Mouse (Mus musculus) midbrain, embryonic 12.5 days (tissue): ENCODE data around the gene Ccl11. TPM values are rescaled to one million over a fixed set of nuclear protein-coding genes. Genes with fewer than 3 reads are reported as not detected.

Experiments used
- ATAC-seq: fragments of 200-750 bp; cut with Nextera tagmentation; 2 replicates; pipeline ENCODE4 v1.8.0; 2017; ENCODE audit warnings: low read depth, moderate TSS enrichment, moderate library complexity; ENCODE audit not compliant: low FRiP score
- H3K27ac ChIP-seq: fragments of 300-500 bp; sonication (generic); replicated peaks from 2 replicates; pipeline ENCODE4 v1.5.1; 2016; ENCODE audit warnings: mild to moderate bottlenecking
- H3K27me3 ChIP-seq: fragments of 300-500 bp; sonication (generic); 2 replicates; pipeline ENCODE4 v1.6.1; 2016; ENCODE audit warnings: mild to moderate bottlenecking
- H3K36me3 ChIP-seq: fragments of 300-500 bp; sonication (generic); 2 replicates; pipeline ENCODE4 v1.6.1; 2016
- H3K4me1 ChIP-seq: fragments of 300-500 bp; sonication (generic); 2 replicates; pipeline ENCODE4 v1.6.1; 2016
- H3K4me2 ChIP-seq: fragments of 300-500 bp; sonication (generic); replicated peaks from 2 replicates; pipeline ENCODE4 v1.6.1; 2016; ENCODE audit warnings: mild to moderate bottlenecking, moderate library complexity
- H3K4me3 ChIP-seq: fragments of 300-500 bp; sonication (generic); 2 replicates; pipeline ENCODE4 v1.5.1; 2016; ENCODE audit warnings: mild to moderate bottlenecking
- H3K9ac ChIP-seq: fragments of 300-500 bp; sonication (generic); replicated peaks from 2 replicates; pipeline ENCODE4 v1.6.1; 2016; ENCODE audit warnings: mild to moderate bottlenecking, moderate library complexity
- H3K9me3 ChIP-seq: fragments of 300-500 bp; sonication (generic); 2 replicates; pipeline ENCODE4 v1.6.1; 2016; ENCODE audit warnings: mild to moderate bottlenecking
- WGBS: fragments of 180-500 bp; shearing (Covaris S2); methylation state at CpG from one replicate; pipeline ENCODE4 v1.1.7; 2016; 5-methylcytosine and 5-hydroxymethylcytosine counted together
- polyA plus RNA-seq: library from polyadenylated mRNA; unstranded; fragments of >200 nt; fragmentation: Nextera tagmentation; extraction: Ambion mirVana; gene quantifications from 2 replicates; pipeline ENCODE4 v1.2.1, GENCODE M21; 2016

The Ccl11 gene
- polyA plus RNA-seq, 1 experiment from 2014 or later: not detected

DNA sequence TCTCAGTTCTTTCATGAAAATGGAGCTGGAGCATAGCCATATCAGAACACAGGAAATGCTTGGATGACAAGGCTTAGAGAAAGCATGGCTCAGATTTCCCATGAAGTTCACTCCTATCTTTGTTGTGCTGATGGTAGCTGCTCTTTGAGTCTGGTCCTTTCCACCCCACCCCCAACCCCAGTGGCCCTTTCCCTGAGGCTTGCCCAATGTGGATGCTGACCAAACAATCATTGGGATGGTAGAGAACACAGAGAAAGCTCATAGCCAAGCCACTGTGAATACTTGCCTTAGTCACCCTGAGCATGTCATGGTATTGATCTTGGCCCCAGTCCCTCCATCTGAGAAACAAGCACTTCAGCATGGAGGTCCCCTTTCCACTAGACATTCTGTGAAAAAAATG is 25.5 kb upstream of the Ccl11 start:
- H3K4me3 ChIP-seq: no peak overlapping the region
- no peaks in the 10 kb centered on the region for H3K9me3 ChIP-seq
- ATAC-seq: no peak
- no peaks in the 10 kb centered on the region for H3K27me3 ChIP-seq
- no peak overlapping the region for H3K9ac ChIP-seq
- no peaks in the 10 kb centered on the region for H3K4me1 ChIP-seq
- no peaks in the 10 kb centered on the region for H3K36me3 ChIP-seq
- no peak overlapping the region for H3K27ac ChIP-seq
- no peak overlapping the region for H3K4me2 ChIP-seq

DNA sequence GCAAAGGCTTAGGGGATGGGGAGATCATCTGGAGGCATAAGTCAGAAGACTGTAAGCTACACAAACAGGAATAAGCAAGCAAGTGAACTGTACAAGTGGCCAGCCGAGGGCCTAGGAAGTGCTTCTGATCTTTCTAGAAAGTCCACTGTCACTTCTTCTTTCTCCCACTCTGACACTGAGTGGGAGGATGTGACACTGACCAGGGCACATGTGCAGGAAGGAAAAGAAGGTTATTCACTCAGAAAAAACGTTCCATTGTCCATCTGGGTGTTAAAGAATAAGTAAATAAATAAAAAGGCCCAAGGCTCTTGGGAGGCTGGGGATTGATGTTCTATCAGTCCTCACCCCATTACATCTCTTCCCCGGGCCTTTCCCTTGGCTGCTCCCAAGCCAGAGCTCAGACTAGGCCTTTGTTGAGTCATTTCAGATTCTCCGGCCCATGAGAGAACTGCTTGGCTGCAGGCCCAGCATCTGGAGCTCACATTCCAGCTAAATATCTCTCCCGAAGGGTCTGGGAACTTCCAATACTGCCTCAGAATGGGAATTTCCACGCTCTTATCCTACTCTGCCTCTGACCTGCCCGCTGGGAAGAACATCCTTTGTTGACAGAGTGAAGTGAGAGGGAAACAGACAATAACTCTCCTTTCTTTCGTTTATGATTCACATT is 24.8 kb upstream of the Ccl11 start:
- WGBS: 51% methylated on average over 8 of the region's 8 CpGs
- no peak overlapping the region for H3K9ac ChIP-seq
- H3K36me3 ChIP-seq: no peaks in the 10 kb centered on the region
- no peak for ATAC-seq
- H3K27me3 ChIP-seq: no peaks in the 10 kb centered on the region
- no peak overlapping the region for H3K4me2 ChIP-seq
- no peak overlapping the region for H3K4me3 ChIP-seq
- H3K27ac ChIP-seq: no peak overlapping the region
- H3K9me3 ChIP-seq: no peaks in the 10 kb centered on the region
- H3K4me1 ChIP-seq: no peaks in the 10 kb centered on the region

DNA sequence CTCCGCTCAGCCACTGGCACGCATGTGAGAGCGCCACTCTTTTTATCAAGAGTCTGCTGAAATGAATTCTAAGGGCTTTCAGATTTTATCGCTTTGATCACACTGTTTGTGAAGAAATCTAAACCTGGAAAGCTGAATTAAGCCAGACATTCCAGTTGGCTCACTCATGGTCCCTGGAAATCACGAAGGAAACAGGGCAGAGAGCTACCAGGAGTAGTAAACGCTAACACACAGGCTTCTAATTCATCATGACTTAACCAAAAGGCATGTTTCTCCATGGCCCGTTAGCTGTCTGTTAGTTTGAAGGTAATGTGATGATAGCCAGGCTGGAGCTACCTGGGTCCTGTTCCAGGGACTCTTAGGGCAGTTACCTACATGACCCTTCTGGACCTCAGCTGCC is 23.2 kb upstream of the Ccl11 start:
- Histone ChIP-seq H3K9me3 (no peaks in the 10 kb centered on the region), H3K4me1 (no peaks in the 10 kb centered on the region), H3K4me3 (no peak overlapping the region), H3K27ac (no peak overlapping the region), H3K36me3 (no peaks in the 10 kb centered on the region), H3K27me3 (no peaks in the 10 kb centered on the region), H3K9ac (no peak overlapping the region), H3K4me2 (no peak overlapping the region)
- ATAC-seq: no peak
- 94% methylated on average over 7 of the region's 7 CpGs for WGBS

DNA sequence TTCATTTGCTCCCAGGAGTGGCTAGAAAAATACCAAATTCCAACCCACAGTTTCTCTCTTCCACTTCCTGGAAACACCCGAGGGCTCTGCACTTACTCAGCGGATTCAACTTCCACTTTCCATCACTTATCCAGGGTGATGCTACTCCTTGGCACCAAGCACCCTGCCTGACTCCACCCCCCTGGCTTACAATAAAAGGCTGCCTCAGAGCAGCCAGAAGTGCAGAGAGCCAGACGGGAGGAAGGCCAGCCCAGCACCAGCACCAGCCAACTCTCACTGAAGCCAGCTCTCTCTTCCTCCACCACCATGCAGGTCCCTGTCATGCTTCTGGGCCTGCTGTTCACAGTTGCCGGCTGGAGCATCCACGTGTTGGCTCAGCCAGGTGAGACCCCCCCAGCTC is 22.3 kb upstream of the Ccl11 start, which contains the start of gene Ccl2:
Ccl2 (plus strand) TSS at position 216 of the 400 bp plus-strand sequence.
- H3K9ac ChIP-seq: no peak within 1 kb of the TSS
- 55% methylated on average over 5 of the region's 5 CpGs for WGBS
- ATAC-seq: no peak

DNA sequence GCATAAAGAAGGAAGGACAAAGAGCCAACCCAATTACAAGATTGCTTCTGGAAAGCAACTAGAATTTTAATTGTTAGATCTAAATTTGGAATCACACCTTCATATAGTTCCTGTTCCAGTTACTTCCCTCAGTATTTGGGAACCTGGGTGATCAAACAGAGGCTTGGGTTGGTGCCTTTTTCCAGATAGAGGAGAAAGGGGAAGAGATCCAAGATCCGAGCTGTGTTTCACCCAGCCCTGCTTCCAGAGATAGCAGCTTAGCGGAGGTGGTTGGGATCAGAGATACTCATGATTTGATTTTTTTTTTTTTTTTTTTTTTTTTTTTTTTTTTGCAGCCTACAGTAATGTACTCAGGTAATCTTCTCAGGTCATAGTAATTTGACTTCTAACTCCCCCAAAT is 21.8 kb upstream of the Ccl11 start:
- WGBS: 85% methylated on average over 2 of the region's 2 CpGs
- no peak overlapping the region for H3K4me2 ChIP-seq
- ATAC-seq: no peak
- H3K9ac ChIP-seq: no peak overlapping the region
- H3K36me3 ChIP-seq: no peaks in the 10 kb centered on the region
- H3K9me3 ChIP-seq: no peaks in the 10 kb centered on the region
- no peak overlapping the region for H3K27ac ChIP-seq
- no peaks in the 10 kb centered on the region for H3K27me3 ChIP-seq
- H3K4me1 ChIP-seq: no peaks in the 10 kb centered on the region
- H3K4me3 ChIP-seq: no peak overlapping the region

More for the DNA sequence above, 22.3 kb upstream of the Ccl11 start, which contains the start of gene Ccl2:
- Histone ChIP-seq H3K27ac (no peak within 1 kb of the TSS), H3K4me2 (no peak within 1 kb of the TSS), H3K4me1 (no peaks in the 10 kb centered on the region), H3K36me3 (no peaks in the 10 kb centered on the region), H3K27me3 (no peaks in the 10 kb centered on the region), H3K9me3 (no peaks in the 10 kb centered on the region), H3K4me3 (no peak within 1 kb of the TSS)

DNA sequence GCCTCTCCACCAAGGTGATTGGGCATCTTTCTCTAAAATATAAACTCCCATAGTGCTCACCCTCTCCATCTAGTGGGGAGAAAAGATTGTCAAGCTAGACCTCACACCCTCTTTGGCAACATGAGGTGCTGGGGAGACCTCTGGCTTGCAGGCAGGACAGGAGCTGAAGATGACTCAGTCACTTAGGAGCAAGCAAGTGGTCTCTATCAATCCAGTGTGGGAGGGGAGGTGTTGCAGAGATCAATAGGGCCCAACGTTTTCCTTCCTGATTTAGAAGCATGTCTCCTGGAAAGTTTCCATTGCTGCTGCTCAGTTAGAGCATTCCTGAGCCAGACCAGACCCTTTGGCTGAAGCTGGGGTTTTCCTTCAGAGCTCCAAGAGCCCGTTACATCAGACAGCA is 19.1 kb upstream of the Ccl11 start, which contains the start of gene Gm17268:
Gm17268 (minus strand) TSS at position 28 of the 400 bp plus-strand sequence.
- no peak for ATAC-seq
- Histone ChIP-seq H3K9me3 (no peaks in the 10 kb centered on the region), H3K4me1 (no peaks in the 10 kb centered on the region), H3K27me3 (no peaks in the 10 kb centered on the region), H3K36me3 (no peaks in the 10 kb centered on the region), H3K4me3 (no peak within 1 kb of the TSS), H3K4me2 (no peak within 1 kb of the TSS), H3K27ac (no peak within 1 kb of the TSS), H3K9ac (no peak within 1 kb of the TSS)
- 59% methylated on average over 2 of the region's 2 CpGs for WGBS

DNA sequence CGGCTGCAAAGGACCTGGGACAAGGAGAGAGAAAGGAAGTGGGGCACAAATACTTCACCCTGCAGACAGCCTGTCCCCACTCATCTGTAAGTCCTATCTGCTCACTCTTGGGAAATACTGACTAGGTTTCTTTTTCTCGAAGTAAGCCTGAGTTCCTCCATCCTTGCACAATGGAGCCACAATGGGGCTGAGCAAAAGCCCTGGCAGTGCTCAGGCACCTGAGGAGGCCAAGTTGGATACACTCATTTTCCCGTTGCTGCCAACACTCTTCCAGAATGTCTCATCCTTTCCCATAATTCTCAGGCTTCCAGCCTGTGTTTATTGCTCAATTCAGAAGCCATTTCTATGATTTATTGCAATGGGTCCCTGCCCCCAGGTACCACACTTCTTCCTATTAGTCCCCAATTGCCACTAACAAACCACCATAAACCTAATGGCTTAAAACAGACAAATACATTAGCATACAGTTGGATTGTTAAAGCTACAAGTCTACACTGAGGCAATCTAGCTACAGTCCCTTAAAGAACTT is 18.4 kb upstream of the Ccl11 start:
- no peak overlapping the region for H3K9ac ChIP-seq
- ATAC-seq: no peak
- H3K4me3 ChIP-seq: no peak overlapping the region
- H3K27me3 ChIP-seq: no peaks in the 10 kb centered on the region
- no peaks in the 10 kb centered on the region for H3K9me3 ChIP-seq
- no peaks in the 10 kb centered on the region for H3K4me1 ChIP-seq
- no peak overlapping the region for H3K27ac ChIP-seq
- H3K4me2 ChIP-seq: no peak overlapping the region
- no peaks in the 10 kb centered on the region for H3K36me3 ChIP-seq
- 77% methylated on average over 3 of the region's 3 CpGs for WGBS

DNA sequence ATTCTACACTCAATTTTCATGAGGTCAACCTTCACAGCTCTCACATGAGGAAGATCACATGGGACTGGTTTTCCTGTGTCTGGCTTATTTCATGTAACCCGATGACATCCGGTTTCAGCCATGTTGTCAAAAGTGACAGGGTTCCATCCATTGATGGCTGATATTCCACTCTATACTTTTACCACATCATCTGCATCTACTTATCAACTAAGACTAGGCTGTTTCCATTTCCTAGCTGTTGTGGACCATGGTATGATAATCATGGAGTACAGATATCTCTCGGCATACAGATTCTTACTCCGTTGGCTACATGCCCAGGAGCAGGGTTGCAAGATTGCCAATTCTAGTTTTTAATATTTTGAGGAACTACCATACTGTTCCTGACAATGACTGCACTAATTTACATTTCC is 15.9 kb upstream of the Ccl11 start:
- Histone ChIP-seq H3K36me3 (no peaks in the 10 kb centered on the region), H3K4me1 (no peaks in the 10 kb centered on the region), H3K4me2 (no peak overlapping the region), H3K9me3 (no peaks in the 10 kb centered on the region), H3K9ac (no peak overlapping the region), H3K27me3 (no peaks in the 10 kb centered on the region), H3K27ac (no peak overlapping the region), H3K4me3 (no peak overlapping the region)
- no peak for ATAC-seq
- WGBS: 97% methylated on average over 4 of the region's 4 CpGs

DNA sequence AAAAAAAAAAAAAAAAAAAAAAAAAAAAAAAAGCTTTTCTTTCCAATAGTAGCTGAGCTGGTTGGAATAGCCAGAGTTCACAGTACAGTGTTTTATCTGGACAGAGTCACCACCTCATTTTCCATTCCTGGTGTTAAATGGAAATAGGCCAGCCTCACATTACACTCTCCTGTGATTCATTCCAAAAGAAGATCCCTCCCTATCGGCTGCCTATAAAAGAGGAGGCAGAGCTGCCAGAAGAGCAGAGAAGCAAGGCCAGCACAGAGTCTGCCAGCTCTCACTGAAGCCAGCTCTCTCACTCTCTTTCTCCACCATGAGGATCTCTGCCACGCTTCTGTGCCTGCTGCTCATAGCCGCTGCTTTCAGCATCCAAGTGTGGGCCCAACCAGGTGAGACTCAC is 12.2 kb upstream of the Ccl11 start, which contains the start of gene Ccl7:
Ccl7 (plus strand) TSS at position 242 of the 400 bp plus-strand sequence.
- Histone ChIP-seq H3K9ac (no peak within 1 kb of the TSS), H3K4me3 (no peak within 1 kb of the TSS), H3K4me1 (no peaks in the 10 kb centered on the region), H3K36me3 (no peaks in the 10 kb centered on the region), H3K4me2 (no peak within 1 kb of the TSS), H3K27me3 (no peaks in the 10 kb centered on the region), H3K27ac (no peak within 1 kb of the TSS), H3K9me3 (no peaks in the 10 kb centered on the region)
- ATAC-seq: no peak
- 83% methylated on average over 3 of the region's 3 CpGs for WGBS

DNA sequence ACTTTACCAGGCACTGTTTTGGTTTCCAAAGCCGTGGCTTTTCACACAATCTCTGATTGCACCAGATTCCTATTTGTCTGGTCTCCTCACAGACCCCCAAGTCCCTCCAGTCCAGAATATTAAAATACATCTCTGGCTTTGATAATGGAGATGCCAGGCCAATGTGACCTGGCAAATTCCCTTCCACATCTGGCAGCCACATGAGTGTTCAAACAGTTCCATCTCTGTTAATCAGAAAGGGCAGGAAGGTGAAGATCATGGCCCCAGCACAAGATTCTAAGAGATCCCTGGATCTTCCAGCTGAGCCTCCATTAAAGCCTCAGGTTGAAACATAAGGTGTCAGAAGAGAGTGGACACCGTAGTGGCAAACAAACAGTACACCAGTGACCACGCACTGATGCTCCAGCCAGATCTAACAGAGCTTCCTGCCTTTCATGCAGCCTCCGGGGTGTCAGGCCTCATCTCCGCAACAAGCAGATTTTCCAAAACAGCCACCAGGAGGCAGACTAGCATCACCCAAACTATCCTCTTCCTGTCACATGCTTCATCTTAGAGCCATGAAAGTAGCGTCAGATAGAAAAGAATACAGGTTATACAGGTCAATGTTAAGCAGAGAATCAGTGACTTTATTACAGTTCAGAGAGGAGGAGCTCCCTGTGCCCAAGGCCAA is 9.7 kb upstream of the Ccl11 start:
- no peak for ATAC-seq
- Histone ChIP-seq H3K27ac (no peak overlapping the region), H3K36me3 (no peaks in the 10 kb centered on the region), H3K9me3 (no peaks in the 10 kb centered on the region), H3K27me3 (no peaks in the 10 kb centered on the region), H3K4me2 (no peak overlapping the region), H3K4me3 (no peak overlapping the region), H3K9ac (no peak overlapping the region), H3K4me1 (no peaks in the 10 kb centered on the region)
- WGBS: 50% methylated on average over 6 of the region's 6 CpGs

DNA sequence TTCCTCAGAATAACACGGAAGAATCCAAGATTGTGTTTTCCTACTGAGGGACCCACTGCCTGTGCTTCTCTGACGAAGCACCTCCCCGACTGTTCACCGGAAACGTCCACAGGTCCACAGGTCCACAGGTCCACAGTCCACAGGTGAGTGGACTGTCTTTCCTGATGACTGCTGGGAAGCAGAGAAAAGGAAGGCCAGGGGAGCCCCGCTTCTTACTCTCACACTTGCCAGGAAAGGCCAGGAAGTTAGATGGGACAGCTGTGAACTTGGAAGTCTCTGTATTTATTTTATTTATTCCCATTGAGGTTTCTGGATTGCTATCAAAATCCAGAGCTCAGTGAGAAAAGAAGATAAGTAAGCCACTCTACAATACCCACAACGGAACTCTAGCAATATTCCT is 3.8 kb upstream of the Ccl11 start:
- H3K9me3 ChIP-seq: no peaks in the 10 kb centered on the region
- no peak for ATAC-seq
- H3K36me3 ChIP-seq: no peaks in the 10 kb centered on the region
- no peaks in the 10 kb centered on the region for H3K4me1 ChIP-seq
- 89% methylated on average over 7 of the region's 7 CpGs for WGBS
- no peaks in the 10 kb centered on the region for H3K27me3 ChIP-seq
- no peak overlapping the region for H3K4me2 ChIP-seq
- H3K27ac ChIP-seq: no peak overlapping the region
- no peak overlapping the region for H3K4me3 ChIP-seq
- no peak overlapping the region for H3K9ac ChIP-seq

DNA sequence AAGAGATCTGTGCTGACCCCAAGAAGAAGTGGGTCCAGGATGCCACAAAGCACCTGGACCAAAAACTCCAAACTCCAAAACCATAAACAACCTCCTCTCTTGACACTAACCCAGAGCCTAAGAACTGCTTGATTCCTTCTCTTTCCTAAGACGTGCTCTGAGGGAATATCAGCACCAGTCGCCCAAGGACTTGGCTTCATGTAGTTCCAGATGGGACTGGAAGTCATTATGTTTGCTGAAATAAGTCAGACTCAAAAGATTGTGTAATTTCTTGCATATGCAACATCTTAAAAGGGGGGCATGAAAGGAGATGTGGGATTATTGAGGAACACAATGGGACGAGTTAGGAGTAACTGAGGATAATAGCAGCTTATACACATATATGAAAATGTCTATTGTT is 4.6 kb downstream of the Ccl11 start:
- Histone ChIP-seq H3K27ac (no peak overlapping the region), H3K36me3 (no peaks in the 10 kb centered on the region), H3K4me1 (no peaks in the 10 kb centered on the region), H3K9ac (no peak overlapping the region), H3K9me3 (no peaks in the 10 kb centered on the region), H3K27me3 (no peaks in the 10 kb centered on the region), H3K4me3 (no peak overlapping the region), H3K4me2 (no peak overlapping the region)
- no peak for ATAC-seq
- WGBS: 80% methylated on average over 3 of the region's 3 CpGs
